In the genomic region with DNA sequence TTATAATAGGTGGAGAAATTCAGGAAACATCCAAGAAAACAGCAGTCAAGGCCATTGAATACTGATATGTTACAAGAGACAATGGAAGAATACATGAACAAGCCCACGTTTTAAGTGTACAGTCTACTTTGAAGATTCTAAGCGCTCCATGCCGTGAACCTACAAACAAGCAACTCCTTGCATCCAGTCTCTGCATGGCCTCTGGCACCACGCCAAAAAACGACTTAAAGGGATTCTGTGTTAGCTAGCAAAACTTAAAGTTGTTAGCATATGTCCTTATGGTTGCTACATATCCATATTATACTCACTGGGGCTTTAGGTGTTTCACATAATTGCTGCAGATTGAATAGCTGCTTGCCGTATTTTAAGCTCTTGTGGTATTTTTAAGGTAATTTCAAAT, we compare ENCODE assay signal across 26 mouse cellular contexts.
A peak's percentile ranks its signal among the peaks of the same experiment; 100 is the strongest.
DNase-seq lines count a peak whose midpoint lies in the region; ATAC-seq and TF ChIP-seq lines count a peak whose summit lies in the region.
"Had no signal": no experiment of that assay in that cellular context is flagged by ENCODE, and none has a peak within 500 bp of the region (broad histone marks: within the 10 kb centered on the region; RNA-seq: fewer than 3 reads in every experiment).

No protein-coding gene starts in this region.

- H3K36me3 ChIP-seq in forebrain, embryonic 14.5 days (ENCODE audit: control insufficient read depth, insufficient read depth, low read length): no peaks in the 10 kb centered on the region
- H3K36me3 ChIP-seq in forebrain, embryonic 11.5 days (ENCODE audit: control insufficient read depth, insufficient read depth, low read length): no peaks in the 10 kb centered on the region
- no peaks in the 10 kb centered on the region for H3K36me3 ChIP-seq in limb, embryonic 14.5 days (ENCODE audit: control insufficient read depth, insufficient read depth, low read length)
- no peaks in the 10 kb centered on the region for H3K36me3 ChIP-seq in limb, embryonic 10.5 days
- H3K36me3 ChIP-seq: embryonic facial prominence, embryonic 12.5 days; forebrain, embryonic 15.5 days; midbrain, embryonic 12.5 days; neural tube, embryonic 13.5 days; stomach, embryonic 15.5 days had no signal

- no peak overlapping the region for H3K4me3 ChIP-seq in forebrain, embryonic 14.5 days (ENCODE audit: low read depth, low read length)
- H3K4me3 ChIP-seq in forebrain, embryonic 11.5 days (ENCODE audit: low read depth, low read length): no peak overlapping the region
- H3K4me3 ChIP-seq in limb, embryonic 14.5 days (replicated peaks; ENCODE audit: low read length): no peak overlapping the region
- no peak overlapping the region for H3K4me3 ChIP-seq in limb, embryonic 10.5 days
- H3K4me3 ChIP-seq: embryonic facial prominence, embryonic 12.5 days; erythroblast, embryonic 14.5 days; forebrain, embryonic 15.5 days; midbrain, embryonic 12.5 days; myocyte; neural tube, embryonic 13.5 days; stomach, embryonic 15.5 days had no signal

- H3K9me3 ChIP-seq in forebrain, embryonic 14.5 days (replicated peaks; ENCODE audit: control insufficient read depth, low read length): no peaks in the 10 kb centered on the region
- no peaks in the 10 kb centered on the region for H3K9me3 ChIP-seq in forebrain, embryonic 11.5 days (ENCODE audit: control insufficient read depth, low read length)
- no peaks in the 10 kb centered on the region for H3K9me3 ChIP-seq in limb, embryonic 14.5 days (ENCODE audit: control insufficient read depth, low read length)
- no peaks in the 10 kb centered on the region for H3K9me3 ChIP-seq in limb, embryonic 10.5 days (replicated peaks)
- H3K9me3 ChIP-seq: embryonic facial prominence, embryonic 12.5 days; forebrain, embryonic 15.5 days; midbrain, embryonic 12.5 days; neural tube, embryonic 13.5 days; stomach, embryonic 15.5 days had no signal

- no peak for TF ChIP-seq POLR2A in limb, embryonic 14.5 days (IDR thresholded peaks at IDR 0.05; ENCODE audit: borderline replicate concordance, extremely low read depth, insufficient read depth, insufficient read length)

- ATAC-seq in forebrain, embryonic 14.5 days: no peak
- no peak; the same call in 1 of the 2 replicates for ATAC-seq in forebrain, embryonic 11.5 days (replicated peaks; ENCODE audit: low FRiP score)
- no peak for ATAC-seq in limb, embryonic 14.5 days (ENCODE audit: low FRiP score, low read depth)
- ATAC-seq: forebrain, embryonic 15.5 days had no signal

- no peak overlapping the region for H3K4me2 ChIP-seq in forebrain, embryonic 14.5 days (ENCODE audit: low read length)
- no peak overlapping the region for H3K4me2 ChIP-seq in forebrain, embryonic 11.5 days (ENCODE audit: low read depth, low read length, severe bottlenecking)
- H3K4me2 ChIP-seq in limb, embryonic 14.5 days (replicated peaks; ENCODE audit: low read depth, low read length, severe bottlenecking): no peak overlapping the region
- H3K4me2 ChIP-seq: embryonic facial prominence, embryonic 12.5 days; forebrain, embryonic 15.5 days; heart, embryonic 11.5 days; liver, embryonic 11.5 days; midbrain, embryonic 12.5 days; neural tube, embryonic 13.5 days; stomach, embryonic 15.5 days had no signal

- no peaks in the 10 kb centered on the region for H3K27me3 ChIP-seq in forebrain, embryonic 14.5 days (replicated peaks; ENCODE audit: control insufficient read depth, insufficient read depth, low read length)
- H3K27me3 ChIP-seq in forebrain, embryonic 11.5 days (ENCODE audit: control insufficient read depth, insufficient read depth, low read length): no peaks in the 10 kb centered on the region
- H3K27me3 ChIP-seq in limb, embryonic 14.5 days (ENCODE audit: control insufficient read depth, insufficient read depth, low read length): no peaks in the 10 kb centered on the region
- no peaks in the 10 kb centered on the region for H3K27me3 ChIP-seq in limb, embryonic 10.5 days (ENCODE audit: low read depth, poor library complexity, severe bottlenecking)
- H3K27me3 ChIP-seq: embryonic facial prominence, embryonic 12.5 days; forebrain, embryonic 15.5 days; midbrain, embryonic 12.5 days; neural tube, embryonic 13.5 days; stomach, embryonic 15.5 days had no signal

- 39% methylated on average over 6 of the region's 6 CpGs for WGBS in forebrain, embryonic 14.5 days
- 80% methylated on average over 6 of the region's 6 CpGs for WGBS in forebrain, embryonic 11.5 days
- WGBS in limb, embryonic 14.5 days: 47% methylated on average over 6 of the region's 6 CpGs
- WGBS in limb, embryonic 10.5 days: 86% methylated on average over 6 of the region's 6 CpGs

- H3K27ac ChIP-seq in forebrain, embryonic 14.5 days (ENCODE audit: low read depth, low read length): no peak overlapping the region
- H3K27ac ChIP-seq in forebrain, embryonic 11.5 days (ENCODE audit: low read depth, low read length): no peak overlapping the region
- H3K27ac ChIP-seq in limb, embryonic 14.5 days (replicated peaks; ENCODE audit: low read depth, low read length): no peak overlapping the region
- no peak overlapping the region for H3K27ac ChIP-seq in limb, embryonic 10.5 days
- H3K27ac ChIP-seq: embryonic facial prominence, embryonic 12.5 days; forebrain, embryonic 15.5 days; midbrain, embryonic 12.5 days; neural tube, embryonic 13.5 days; stomach, embryonic 15.5 days had no signal

- no peak overlapping the region for H3K9ac ChIP-seq in forebrain, embryonic 14.5 days (ENCODE audit: low read length)
- no peak overlapping the region for H3K9ac ChIP-seq in forebrain, embryonic 11.5 days (ENCODE audit: low read length)
- no peak overlapping the region for H3K9ac ChIP-seq in limb, embryonic 14.5 days (ENCODE audit: low read depth, low read length, severe bottlenecking)
- H3K9ac ChIP-seq: embryonic facial prominence, embryonic 12.5 days; forebrain, embryonic 15.5 days; midbrain, embryonic 12.5 days; neural tube, embryonic 13.5 days; stomach, embryonic 15.5 days had no signal

- no peaks in the 10 kb centered on the region for H3K4me1 ChIP-seq in forebrain, embryonic 14.5 days (ENCODE audit: control insufficient read depth, insufficient read depth, low read length)
- H3K4me1 ChIP-seq in forebrain, embryonic 11.5 days (replicated peaks; ENCODE audit: control insufficient read depth, insufficient read depth, low read length): no peaks in the 10 kb centered on the region
- no peaks in the 10 kb centered on the region for H3K4me1 ChIP-seq in limb, embryonic 14.5 days (ENCODE audit: control insufficient read depth, insufficient read depth, low read length)
- no peaks in the 10 kb centered on the region for H3K4me1 ChIP-seq in limb, embryonic 10.5 days
- H3K4me1 ChIP-seq: embryonic facial prominence, embryonic 12.5 days; forebrain, embryonic 15.5 days; midbrain, embryonic 12.5 days; neural tube, embryonic 13.5 days; stomach, embryonic 15.5 days had no signal

- peak; percentile 59 for DNase-seq in forebrain, embryonic 14.5 days (ENCODE audit: low spot score)
- no peak for DNase-seq in forebrain, embryonic 11.5 days (ENCODE audit: low spot score)
- DNase-seq in limb, embryonic 14.5 days (ENCODE audit: low spot score): peak; percentile 40
- no peak for DNase-seq in limb, embryonic 10.5 days (ENCODE audit: low spot score)
- peak; percentile 40 for DNase-seq in testis, postnatal 10 days (ENCODE audit: low spot score)
- DNase-seq in testis, postnatal 14 days (ENCODE audit: low spot score): no peak
- DNase-seq in frontal cortex, postnatal 36 days (ENCODE audit: low spot score in 2 of 2): no peak
- DNase-seq: adrenal gland, postnatal 25 days; cerebellum, adult 11 months; gastrocnemius, postnatal 14 days; heart, adult 11 months; kidney, adult 11 months; layer of hippocampus, adult 9-11 months; lung, adult 18-20 months; lung, postnatal 14 days; right cerebral cortex, adult 18-20 months; right cerebral cortex, postnatal 4 days had no signal

Comparison
In these comparisons a context has a peak if more than half of its experiments do, and no peak if none do; other contexts are left out.
1. DNase-seq: peak in forebrain, embryonic 14.5 days (single experiment), limb, embryonic 14.5 days (single experiment) and testis, postnatal 10 days (single experiment); none in forebrain, embryonic 11.5 days (single experiment), limb, embryonic 10.5 days (single experiment), testis, postnatal 14 days (single experiment) and frontal cortex, postnatal 36 days (0 of 2).